In the genomic region with DNA sequence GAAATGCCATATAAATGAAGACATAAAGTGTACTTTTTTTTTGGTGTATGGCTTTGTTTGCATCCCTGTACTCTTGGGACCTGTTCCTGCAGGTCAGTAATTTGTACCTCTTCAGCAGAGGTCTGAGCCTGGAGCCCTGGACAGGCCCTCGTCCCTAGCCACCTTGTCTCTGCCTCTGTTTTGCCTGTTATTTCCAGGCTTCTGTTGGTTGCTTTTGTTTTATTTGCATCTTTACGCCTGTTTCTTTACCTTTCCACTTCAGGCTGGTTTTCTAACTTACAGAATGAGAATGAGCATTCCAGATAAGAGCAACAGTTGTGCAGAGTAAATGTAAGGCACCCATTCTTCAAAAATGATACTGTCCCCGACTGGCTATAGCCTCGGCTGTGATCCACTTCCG, we compare ENCODE assay signal across 8 mouse cellular contexts. TPM values are rescaled to one million over a fixed set of nuclear protein-coding genes. Genes with fewer than 3 reads are reported as not detected.
A peak's percentile ranks its signal among the peaks of the same experiment; 100 is the strongest.
DNase-seq lines count a peak whose midpoint lies in the region; ATAC-seq and TF ChIP-seq lines count a peak whose summit lies in the region.
"Not testable (repeated sequence)": the region's sequence is repeated elsewhere in the genome, so short reads cannot be mapped to it uniquely, and the experiment has no call there.
"Had no signal": no experiment of that assay in that cellular context is flagged by ENCODE, and none has a peak within 500 bp of the region (broad histone marks: within the 10 kb centered on the region; RNA-seq: fewer than 3 reads in every experiment).

A gene (plus strand): TSS at position 301 of the 400 bp plus-strand sequence.

- TF ChIP-seq RAD21 in MEL (IDR thresholded peaks at IDR 0.05; ENCODE audit: low read depth, low read length), result not testable (repeated sequence)

- TF ChIP-seq CTCF in MEL (IDR thresholded peaks at IDR 0.05 in 2 of 3, conservative IDR thresholded peaks at IDR 0.05 in 1 of 3; ENCODE audit: control insufficient read depth in 1 of 3, insufficient read depth in 1 of 3, low read depth in 2 of 3, low read length in 3 of 3, poor library complexity in 1 of 3, severe bottlenecking in 1 of 3); small intestine, adult 2 months (IDR thresholded peaks at IDR 0.05; ENCODE audit: extremely low read depth, insufficient read length, insufficient replicate concordance, low read depth, low read length): not testable (repeated sequence)

- H3K36me3 ChIP-seq in MEL (ENCODE audit: control insufficient read depth in 1 of 2, insufficient read depth in 2 of 2, low read length in 2 of 2); heart, embryonic 13.5 days; intestine, embryonic 16.5 days (ENCODE audit: control insufficient read depth, insufficient read depth, low read length); liver, embryonic 15.5 days (replicated peaks); small intestine, adult 2 months (ENCODE audit: control insufficient read depth, insufficient read depth, low read length): not testable (repeated sequence)

- TF ChIP-seq POLR2A in MEL (IDR thresholded peaks at IDR 0.05; ENCODE audit: control insufficient read depth in 1 of 2, insufficient read depth in 1 of 2, low read depth in 1 of 2, low read length in 2 of 2, poor library complexity in 1 of 2); small intestine, adult 2 months (IDR thresholded peaks at IDR 0.05; ENCODE audit: low read depth, low read length): not testable (repeated sequence)

- not testable (repeated sequence) for H3K9me3 ChIP-seq in MEL (replicated peaks; ENCODE audit: insufficient read depth, low read length); heart, embryonic 13.5 days; intestine, embryonic 16.5 days (ENCODE audit: control insufficient read depth, low read length); liver, embryonic 15.5 days (replicated peaks)

- peak within 1 kb of the TSS; percentile 72 for H3K9ac ChIP-seq in MEL (ENCODE audit: control insufficient read depth, low read depth, low read length, poor library complexity, severe bottlenecking)
- not testable (repeated sequence) for H3K9ac ChIP-seq in heart, embryonic 13.5 days; intestine, embryonic 16.5 days (ENCODE audit: low read depth, low read length); liver, embryonic 15.5 days

- H3K4me2 ChIP-seq in heart, embryonic 13.5 days, result peak within 1 kb of the TSS; percentile 43
- 0 out of 2 replicates have a peak within 1 kb of the TSS, but pooled peaks have one; percentile 27 for H3K4me2 ChIP-seq in intestine, embryonic 16.5 days (ENCODE audit: low read depth, low read length)
- peak within 1 kb of the TSS; percentile 40 for H3K4me2 ChIP-seq in liver, embryonic 15.5 days

- peak within 1 kb of the TSS; percentile 33 for H3K27ac ChIP-seq in MEL (ENCODE audit: control insufficient read depth, low read depth, low read length)
- not testable (repeated sequence) for H3K27ac ChIP-seq in heart, embryonic 13.5 days (replicated peaks); intestine, embryonic 16.5 days (ENCODE audit: low read length)
- peak within 1 kb of the TSS; percentile 38; the same call in 1 of the 2 replicates for H3K27ac ChIP-seq in liver, embryonic 15.5 days (replicated peaks)
- peak within 1 kb of the TSS; percentile 54 for H3K27ac ChIP-seq in small intestine, adult 2 months (ENCODE audit: insufficient read depth, low read depth, low read length)

- H3K79me2 ChIP-seq in MEL (ENCODE audit: control insufficient read depth, insufficient read depth, low read length, poor library complexity), result not testable (repeated sequence)

- H3K4me1 ChIP-seq in MEL (ENCODE audit: control insufficient read depth in 1 of 2, insufficient read depth in 2 of 2, low read length in 2 of 2); heart, embryonic 13.5 days; intestine, embryonic 16.5 days (ENCODE audit: control insufficient read depth, insufficient read depth, low read length); liver, embryonic 15.5 days (replicated peaks); small intestine, adult 2 months (ENCODE audit: control insufficient read depth, insufficient read depth, insufficient read length, low read length): not testable (repeated sequence)

- not testable (repeated sequence) for DNase-seq in MEL (ENCODE audit: low read depth, low spot score)

- WGBS in heart, embryonic 13.5 days, result 38% methylated on average over 1 of the region's 5 CpGs
- WGBS in intestine, embryonic 16.5 days, result no CpG with 5 or more reads among the region's 5 CpGs
- WGBS in liver, embryonic 15.5 days (ENCODE audit: insufficient replicate concordance), result 52% methylated on average over 2 of the region's 5 CpGs
- WGBS in small intestine, adult 2 months, result 75% methylated on average over 1 of the region's 5 CpGs

- not testable (repeated sequence) for ATAC-seq in erythroid progenitor cell, adult 5-6 weeks (replicated peaks; ENCODE audit: low FRiP score, poor library complexity, severe bottlenecking); heart, embryonic 13.5 days (ENCODE audit: extremely low read depth, insufficient number of reproducible peaks, low FRiP score, low TSS enrichment); intestine, embryonic 16.5 days; liver, embryonic 15.5 days (ENCODE audit: insufficient read depth); megakaryocyte, adult 5-6 weeks (ENCODE audit: poor library complexity, severe bottlenecking)

- H3K27me3 ChIP-seq in MEL (ENCODE audit: control insufficient read depth in 1 of 2, insufficient read depth in 2 of 2, low read length in 2 of 2); heart, embryonic 13.5 days (replicated peaks); intestine, embryonic 16.5 days (replicated peaks; ENCODE audit: control insufficient read depth, insufficient read depth, low read length); liver, embryonic 15.5 days; small intestine, adult 2 months (ENCODE audit: control insufficient read depth, insufficient read depth, low read length): not testable (repeated sequence)

- H3K4me3 ChIP-seq in MEL (ENCODE audit: control insufficient read depth in 1 of 2, insufficient read depth in 1 of 2, low read depth in 2 of 2, low read length in 2 of 2), result peak within 1 kb of the TSS; percentile 59 to 65
- H3K4me3 ChIP-seq in heart, embryonic 13.5 days; liver, embryonic 15.5 days (replicated peaks): not testable (repeated sequence)
- H3K4me3 ChIP-seq in intestine, embryonic 16.5 days (ENCODE audit: low read length), result peak within 1 kb of the TSS; percentile 9; the same call in 1 of the 2 replicates
- H3K4me3 ChIP-seq in small intestine, adult 2 months (ENCODE audit: low read depth, low read length), result peak within 1 kb of the TSS; percentile 41

- TF ChIP-seq EP300 in MEL (IDR thresholded peaks at IDR 0.05; ENCODE audit: low read depth in 1 of 2, low read length in 2 of 2), result not testable (repeated sequence)

RNA-seq across cellular contexts. Expression of the gene that starts here (rescaled TPM):
- total RNA-seq in MEL (2012; rRNA removed), result 7.3 and 8.2 TPM in 2 replicates
- polyA plus RNA-seq in MEL (2012; ENCODE audit: insufficient read depth in 1 of 2, insufficient read length in 2 of 2, low read depth in 1 of 2, low replicate concordance in 2 of 2, missing spikeins in 1 of 2), result 10 to 100 TPM in 1 of 2 experiments, not detected in 1; 16.5 TPM
- total RNA-seq in erythroid progenitor cell, adult 5-6 weeks (2015; ENCODE audit: low replicate concordance), result 38.6 and 78.4 TPM in 2 replicates
- 28.1 and 33.1 TPM in 2 replicates for total RNA-seq in erythroid progenitor cell, adult 5-6 weeks (2017; ENCODE audit: low replicate concordance)
- polyA plus RNA-seq in heart, embryonic 13.5 days (2015; fragmentation: Nextera tagmentation; extraction: Ambion mirVana), result 1.4 and 1.7 TPM in 2 replicates
- polyA plus RNA-seq in intestine, embryonic 16.5 days (2015; fragmentation: Nextera tagmentation; extraction: Ambion mirVana), result 1.3 and 1.4 TPM in 2 replicates
- 5.6 and 5.7 TPM in 2 replicates for polyA plus RNA-seq in liver, embryonic 15.5 days (2015; fragmentation: Nextera tagmentation; extraction: Ambion mirVana)
- 119 and 141 TPM in 2 replicates for total RNA-seq in megakaryocyte, adult 5-6 weeks (2015)
- total RNA-seq in megakaryocyte, adult 5-6 weeks (2017), result 124 and 130 TPM in 2 replicates
- 1.3 and 3.6 TPM in 2 replicates for polyA plus RNA-seq in small intestine, adult 2 months (2012; rRNA removed)
- polyA plus RNA-seq: erythroblast, embryonic 14.5 days had no signal
